Mouse (Mus musculus): ENCODE data around the gene Olfr33. TPM values are rescaled to one million over a fixed set of nuclear protein-coding genes. Genes with fewer than 3 reads are reported as not detected.
A peak's percentile ranks its signal among the peaks of the same experiment; 100 is the strongest.

Olfr33 gene
- polyA plus RNA-seq, 1 experiment, result not detected

GRCm38 (mm10) chr7:102695358-102696125, 23.3 kb downstream of the Olfr33 start, which contains the start of gene Olfr557:
Olfr557 (plus strand) TSS chr7:102695910.
- peak in 1 of 2 experiments; percentile 5 for DNase-seq
- 45% methylated on average over 5 of the region's 5 CpGs for WGBS
- no peaks in the 10 kb centered on the region for H3K27me3 ChIP-seq (ENCODE audit: control insufficient read depth, insufficient read depth, low read length)
- TF ChIP-seq CTCF (IDR thresholded peaks at IDR 0.05; ENCODE audit: borderline replicate concordance, insufficient read depth, low read depth, low read length) (peak; percentile 73), POLR2A (IDR thresholded peaks at IDR 0.05; ENCODE audit: borderline replicate concordance, insufficient read depth, low read length) (no peak)
- 0 out of 2 replicates have a peak, but pooled peaks cover 6% of the 10 kb centered on the region for H3K4me1 ChIP-seq (ENCODE audit: control insufficient read depth, insufficient read depth, low read length)
- no peak within 1 kb of the TSS for H3K27ac ChIP-seq (ENCODE audit: insufficient read depth, low read length)
- H3K4me3 ChIP-seq (replicated peaks; ENCODE audit: insufficient read depth, low read depth, low read length), result no peak within 1 kb of the TSS

- WGBS, result under 1% methylated on average over 40 of the region's 40 CpGs
- H3K4me1 ChIP-seq (ENCODE audit: control insufficient read depth, insufficient read depth, low read length), result no peaks in the 10 kb centered on the region
- DNase-seq, result peak; percentile 71 to 79
- H3K4me3 ChIP-seq (replicated peaks; ENCODE audit: insufficient read depth, low read depth, low read length), result peak within 1 kb of the TSS; percentile 62
- TF ChIP-seq CTCF (IDR thresholded peaks at IDR 0.05; ENCODE audit: borderline replicate concordance, insufficient read depth, low read depth, low read length) (no peak), POLR2A (IDR thresholded peaks at IDR 0.05; ENCODE audit: borderline replicate concordance, insufficient read depth, low read length) (no peak)
- H3K27me3 ChIP-seq (ENCODE audit: control insufficient read depth, insufficient read depth, low read length), result no peaks in the 10 kb centered on the region
- no peak within 1 kb of the TSS for H3K27ac ChIP-seq (ENCODE audit: insufficient read depth, low read length)
These were observed 31.8 kb downstream of the Olfr33 start, which contains the start of gene Trim68 for GRCm38 (mm10) chr7:102686944-102687501. Trim68 (minus strand) TSS chr7:102687327.

- H3K4me3 ChIP-seq (replicated peaks; ENCODE audit: insufficient read depth, low read depth, low read length), result no peak overlapping the region
- WGBS, result 88% methylated on average over 1 of the region's 1 CpGs
- no peak for DNase-seq
- H3K4me1 ChIP-seq (ENCODE audit: control insufficient read depth, insufficient read depth, low read length), result no peaks in the 10 kb centered on the region
- TF ChIP-seq POLR2A (IDR thresholded peaks at IDR 0.05; ENCODE audit: borderline replicate concordance, insufficient read depth, low read length) (no peak), CTCF (IDR thresholded peaks at IDR 0.05; ENCODE audit: borderline replicate concordance, insufficient read depth, low read depth, low read length) (no peak)
- no peak overlapping the region for H3K27ac ChIP-seq (ENCODE audit: insufficient read depth, low read length)
- no peaks in the 10 kb centered on the region for H3K27me3 ChIP-seq (ENCODE audit: control insufficient read depth, insufficient read depth, low read length)
These were observed 37.0 kb downstream of the Olfr33 start for GRCm38 (mm10) chr7:102681916-102682315.

- H3K4me3 ChIP-seq (replicated peaks; ENCODE audit: insufficient read depth, low read depth, low read length), result no peak overlapping the region
- no peaks in the 10 kb centered on the region for H3K27me3 ChIP-seq (ENCODE audit: control insufficient read depth, insufficient read depth, low read length)
- no peak overlapping the region for H3K27ac ChIP-seq (ENCODE audit: insufficient read depth, low read length)
- no peak for TF ChIP-seq POLR2A (IDR thresholded peaks at IDR 0.05; ENCODE audit: borderline replicate concordance, insufficient read depth, low read length)
- no peak for TF ChIP-seq CTCF (IDR thresholded peaks at IDR 0.05; ENCODE audit: borderline replicate concordance, insufficient read depth, low read depth, low read length)
- DNase-seq, result no peak
- 90% methylated on average over 2 of the region's 2 CpGs for WGBS
- no peaks in the 10 kb centered on the region for H3K4me1 ChIP-seq (ENCODE audit: control insufficient read depth, insufficient read depth, low read length)
These were observed 42.6 kb downstream of the Olfr33 start for GRCm38 (mm10) chr7:102676225-102676624.

- Histone ChIP-seq H3K4me1 (ENCODE audit: control insufficient read depth, insufficient read depth, low read length) (no peaks in the 10 kb centered on the region), H3K4me3 (replicated peaks; ENCODE audit: insufficient read depth, low read depth, low read length) (no peak overlapping the region), H3K27me3 (ENCODE audit: control insufficient read depth, insufficient read depth, low read length) (no peaks in the 10 kb centered on the region), H3K27ac (ENCODE audit: insufficient read depth, low read length) (no peak overlapping the region)
- TF ChIP-seq POLR2A (IDR thresholded peaks at IDR 0.05; ENCODE audit: borderline replicate concordance, insufficient read depth, low read length) (no peak), CTCF (IDR thresholded peaks at IDR 0.05; ENCODE audit: borderline replicate concordance, insufficient read depth, low read depth, low read length) (no peak)
- 42% methylated on average over 2 of the region's 2 CpGs for WGBS
- DNase-seq, result no peak
These were observed 53.5 kb downstream of the Olfr33 start for GRCm38 (mm10) chr7:102665378-102665777.

- TF ChIP-seq CTCF (IDR thresholded peaks at IDR 0.05; ENCODE audit: borderline replicate concordance, insufficient read depth, low read depth, low read length), result no peak
- no peak for TF ChIP-seq POLR2A (IDR thresholded peaks at IDR 0.05; ENCODE audit: borderline replicate concordance, insufficient read depth, low read length)
- Histone ChIP-seq H3K27ac (ENCODE audit: insufficient read depth, low read length) (no peak within 1 kb of the TSS), H3K27me3 (ENCODE audit: control insufficient read depth, insufficient read depth, low read length) (no peaks in the 10 kb centered on the region), H3K4me1 (ENCODE audit: control insufficient read depth, insufficient read depth, low read length) (no peaks in the 10 kb centered on the region), H3K4me3 (replicated peaks; ENCODE audit: insufficient read depth, low read depth, low read length) (no peak within 1 kb of the TSS)
- WGBS, result 32% methylated on average over 3 of the region's 3 CpGs
- no peak for DNase-seq
These were observed 54.3 kb downstream of the Olfr33 start, which contains the start of gene Olfr556 for GRCm38 (mm10) chr7:102664599-102664998. Olfr556 (plus strand) TSS chr7:102664899.

Other genes with a start within 250 kb of the Olfr33 start
- gene Olfr543, start 237.4 kb downstream of the Olfr33 start, polyA plus RNA-seq (2012; rRNA removed), result not detected in 2 replicates
- not detected in 2 replicates for gene Olfr544, start 230.8 kb downstream of the Olfr33 start, polyA plus RNA-seq (2012; rRNA removed)
- gene Olfr545, start 219.5 kb downstream of the Olfr33 start, polyA plus RNA-seq (2012; rRNA removed), result not detected in 2 replicates
- gene Olfr547, start 184.3 kb downstream of the Olfr33 start, polyA plus RNA-seq (2012; rRNA removed), result not detected in 2 replicates
- gene Olfr548-ps1, start 178.2 kb downstream of the Olfr33 start, polyA plus RNA-seq (2012; rRNA removed), result not detected in 2 replicates
- not detected in 2 replicates for gene Olfr549, start 169.2 kb downstream of the Olfr33 start, polyA plus RNA-seq (2012; rRNA removed)
- 1.8 and 2.2 TPM in 2 replicates for gene Trim21, start 153.6 kb downstream of the Olfr33 start, polyA plus RNA-seq (2012; rRNA removed)
- gene Olfr550, start 147.6 kb downstream of the Olfr33 start, polyA plus RNA-seq (2012; rRNA removed), result not detected in 2 replicates
- not detected in 2 replicates for gene Olfr551, start 127.2 kb downstream of the Olfr33 start, polyA plus RNA-seq (2012; rRNA removed)
- gene Olfr552, start 121.3 kb downstream of the Olfr33 start, polyA plus RNA-seq (2012; rRNA removed), result not detected in 2 replicates
- not detected in 2 replicates for gene Olfr553, start 100.9 kb downstream of the Olfr33 start, polyA plus RNA-seq (2012; rRNA removed)
- not detected in 2 replicates for gene Olfr554, start 80.6 kb downstream of the Olfr33 start, polyA plus RNA-seq (2012; rRNA removed)
- gene Olfr555, start 60.2 kb downstream of the Olfr33 start, polyA plus RNA-seq (2012; rRNA removed), result not detected in 2 replicates
- gene Olfr556, start 54.2 kb downstream of the Olfr33 start, polyA plus RNA-seq (2012; rRNA removed), result not detected in 2 replicates
- gene Trim68, start 31.7 kb downstream of the Olfr33 start, polyA plus RNA-seq (2012; rRNA removed), result 7.2 and 7.8 TPM in 2 replicates
- gene Olfr557, start 23.2 kb downstream of the Olfr33 start, polyA plus RNA-seq (2012; rRNA removed), result not detected in 2 replicates
- gene Olfr558, start 16.9 kb downstream of the Olfr33 start, polyA plus RNA-seq (2012; rRNA removed), result 0.49 and 0.52 TPM in 2 replicates
- not detected in 2 replicates for gene Olfr559, start 8.4 kb upstream of the Olfr33 start, polyA plus RNA-seq (2012; rRNA removed)
- 0.07 TPM in 1 of 2 replicates, not detected in the other for gene Olfr560, start 40.3 kb upstream of the Olfr33 start, polyA plus RNA-seq (2012; rRNA removed)
- gene Olfr78, start 40.4 kb upstream of the Olfr33 start, polyA plus RNA-seq (2012; rRNA removed), result 0.51 and 0.75 TPM in 2 replicates
- not detected in 2 replicates for gene Olfr561, start 52.2 kb upstream of the Olfr33 start, polyA plus RNA-seq (2012; rRNA removed)
- gene Olfr564, start 84.4 kb upstream of the Olfr33 start, polyA plus RNA-seq (2012; rRNA removed), result not detected in 2 replicates
- gene Olfr566, start 139.7 kb upstream of the Olfr33 start, polyA plus RNA-seq (2012; rRNA removed), result not detected in 2 replicates
- not detected in 2 replicates for gene Olfr568, start 158.1 kb upstream of the Olfr33 start, polyA plus RNA-seq (2012; rRNA removed)
- not detected in 2 replicates for gene Olfr569, start 171.8 kb upstream of the Olfr33 start, polyA plus RNA-seq (2012; rRNA removed)
- 0.19 TPM in 1 of 2 replicates, not detected in the other for gene Olfr570, start 175.5 kb upstream of the Olfr33 start, polyA plus RNA-seq (2012; rRNA removed)
- gene Olfr571, start 198.5 kb upstream of the Olfr33 start, polyA plus RNA-seq (2012; rRNA removed), result not detected in 2 replicates
- not detected in 2 replicates for gene Olfr572, start 205.3 kb upstream of the Olfr33 start, polyA plus RNA-seq (2012; rRNA removed)
- not detected in 2 replicates for gene Olfr573-ps1, start 223.5 kb upstream of the Olfr33 start, polyA plus RNA-seq (2012; rRNA removed)
- not detected in 2 replicates for gene Olfr574, start 229.4 kb upstream of the Olfr33 start, polyA plus RNA-seq (2012; rRNA removed)
- gene Olfr575, start 239.7 kb upstream of the Olfr33 start, polyA plus RNA-seq (2012; rRNA removed), result not detected in 2 replicates
- gene Olfr576, start 243.6 kb upstream of the Olfr33 start, polyA plus RNA-seq (2012; rRNA removed), result not detected in 2 replicates